Mouse (Mus musculus) heart, embryonic 14.5 days (tissue): ENCODE data around the gene Gdf2. TPM values are rescaled to one million over a fixed set of nuclear protein-coding genes. Genes with fewer than 3 reads are reported as not detected.

Source experiments
- ATAC-seq: fragments of 200-750 bp; cut with Nextera tagmentation; 2 replicates; pipeline ENCODE4 v1.8.0; 2017; ENCODE audit warnings: low read depth, moderate TSS enrichment; ENCODE audit not compliant: insufficient number of reproducible peaks, insufficient read depth, low FRiP score
- H3K27ac ChIP-seq, 2 experiments: fragments of 200-500 bp in 1 of 2; fragments of 300-500 bp in 1 of 2; sonication (generic) in 1 of 2; replicated peaks in 1 of 2; 2 replicates each; pipeline ENCODE4 v1.5.1; 2012 to 2014; ENCODE audit warnings: low read depth in 2 of 2, low read length in 2 of 2, control low read depth in 1 of 2, mild to moderate bottlenecking in 1 of 2, mixed read lengths in 1 of 2; ENCODE audit not compliant: control insufficient read depth in 1 of 2, insufficient read depth in 1 of 2
- H3K27me3 ChIP-seq: fragments of 300-500 bp; sonication (generic); 2 replicates; pipeline ENCODE4 v1.6.1; 2014; ENCODE audit warnings: mild to moderate bottlenecking, low read length, control low read depth; ENCODE audit not compliant: control insufficient read depth, insufficient read depth
- H3K36me3 ChIP-seq: fragments of 300-500 bp; sonication (generic); 2 replicates; pipeline ENCODE4 v1.6.1; 2014; ENCODE audit warnings: mild to moderate bottlenecking, control low read depth, low read length, mixed read lengths; ENCODE audit not compliant: control insufficient read depth, insufficient read depth
- H3K4me1 ChIP-seq, 2 experiments: fragments of 200-500 bp in 1 of 2; fragments of 300-500 bp in 1 of 2; sonication (generic) in 1 of 2; 2 replicates each; pipeline ENCODE4 v1.6.1; 2012 to 2014; ENCODE audit warnings: low read length in 2 of 2, control low read depth in 1 of 2, mixed read lengths in 1 of 2; ENCODE audit not compliant: control insufficient read depth in 2 of 2, insufficient read depth in 2 of 2
- H3K4me2 ChIP-seq: fragments of 300-500 bp; sonication (generic); 2 replicates; pipeline ENCODE4 v1.6.1; 2014; ENCODE audit warnings: mild to moderate bottlenecking, low read length
- H3K4me3 ChIP-seq, 2 experiments: fragments of 200-500 bp in 1 of 2; fragments of 300-500 bp in 1 of 2; sonication (generic) in 1 of 2; 2 replicates each; pipeline ENCODE4 v1.5.1; 2012 to 2014; ENCODE audit warnings: low read length in 2 of 2, mild to moderate bottlenecking in 2 of 2, control low read depth in 1 of 2, low read depth in 1 of 2, moderate library complexity in 1 of 2; ENCODE audit not compliant: control insufficient read depth in 1 of 2, insufficient read depth in 1 of 2
- H3K9ac ChIP-seq: fragments of 300-500 bp; sonication (generic); 2 replicates; pipeline ENCODE4 v1.6.1; 2014; ENCODE audit warnings: mild to moderate bottlenecking, low read length
- H3K9me3 ChIP-seq: fragments of 300-500 bp; sonication (generic); 2 replicates; pipeline ENCODE4 v1.6.1; 2016; ENCODE audit warnings: low read length, control low read depth; ENCODE audit not compliant: control insufficient read depth
- WGBS: fragments of 180-500 bp; shearing (Covaris S2); extraction: QIAGEN DNeasy Blood & Tissue Kit; methylation state at CpG from one replicate; pipeline ENCODE4 v1.1.7; 2014; 5-methylcytosine and 5-hydroxymethylcytosine counted together
- polyA plus RNA-seq: library from polyadenylated mRNA; unstranded; fragments of >200 nt; fragmentation: Nextera tagmentation; extraction: Ambion mirVana; gene quantifications from 2 replicates; pipeline ENCODE4 v1.2.1, GENCODE M21; 2014

The Gdf2 gene
- 0.22 TPM in 1 of 2 replicates, not detected in the other for polyA plus RNA-seq

GRCm38 (mm10) chr14:33940739-33941138 is at the start of gene Gdf2:
TSS of gene Gdf2 (plus strand) at chr14:33941039.
- peaks cover 4% of the 10 kb centered on the region; the same call in 1 of the 2 replicates for H3K27me3 ChIP-seq
- no peak within 1 kb of the TSS for H3K9ac ChIP-seq
- H3K4me1 ChIP-seq = peaks cover 6 to 10% of the 10 kb centered on the region in 2 experiments; a peak in 2 of 4 replicates
- H3K4me3 ChIP-seq = no peak within 1 kb of the TSS
- H3K4me2 ChIP-seq = 0 out of 2 replicates have a peak within 1 kb of the TSS, but pooled peaks have one; percentile 8
- no peaks in the 10 kb centered on the region for H3K9me3 ChIP-seq
- no peak within 1 kb of the TSS for H3K27ac ChIP-seq
- 12% methylated on average over 8 of the region's 8 CpGs for WGBS
- peak; percentile 33; the same call in 1 of the 2 replicates for ATAC-seq
- H3K36me3 ChIP-seq = no peaks in the 10 kb centered on the region

GRCm38 (mm10) chr14:33891507-33891906 is 49.3 kb upstream of the Gdf2 start:
- Histone ChIP-seq H3K4me3 (no peak overlapping the region), H3K9me3 (no peaks in the 10 kb centered on the region), H3K4me2 (no peak overlapping the region), H3K27me3 (no peaks in the 10 kb centered on the region), H3K36me3 (no peaks in the 10 kb centered on the region), H3K9ac (no peak overlapping the region), H3K4me1 (peaks cover 2 to 7% of the 10 kb centered on the region in 2 experiments; a peak in 2 of 4 replicates), H3K27ac (no peak overlapping the region)
- ATAC-seq = no peak
- WGBS = 65% methylated on average over 3 of the region's 3 CpGs

GRCm38 (mm10) chr14:33895777-33896176 is 45.1 kb upstream of the Gdf2 start:
- Histone ChIP-seq H3K4me3 (no peak overlapping the region), H3K9me3 (no peaks in the 10 kb centered on the region), H3K27me3 (no peaks in the 10 kb centered on the region), H3K4me1 (peaks cover 5 to 11% of the 10 kb centered on the region in 2 experiments), H3K4me2 (no peak overlapping the region), H3K9ac (no peak overlapping the region), H3K36me3 (no peaks in the 10 kb centered on the region), H3K27ac (no peak overlapping the region)
- ATAC-seq = no peak
- WGBS = 77% methylated on average over 5 of the region's 5 CpGs

GRCm38 (mm10) chr14:33896628-33897300 is 44.1 kb upstream of the Gdf2 start:
- H3K36me3 ChIP-seq = no peaks in the 10 kb centered on the region
- H3K9me3 ChIP-seq = no peaks in the 10 kb centered on the region
- H3K9ac ChIP-seq = no peak overlapping the region
- no peak for ATAC-seq
- WGBS = 20% methylated on average over 9 of the region's 9 CpGs
- H3K4me3 ChIP-seq = no peak overlapping the region
- H3K4me1 ChIP-seq = peaks cover 5 to 11% of the 10 kb centered on the region in 2 experiments
- H3K27ac ChIP-seq = no peak overlapping the region
- no peaks in the 10 kb centered on the region for H3K27me3 ChIP-seq
- H3K4me2 ChIP-seq = no peak overlapping the region

- no peaks in the 10 kb centered on the region for H3K36me3 ChIP-seq
- H3K27me3 ChIP-seq = peaks cover 5% of the 10 kb centered on the region
- H3K4me3 ChIP-seq = no peak overlapping the region
- no peak for ATAC-seq
- WGBS = 83% methylated on average over 4 of the region's 4 CpGs
- H3K9me3 ChIP-seq = no peaks in the 10 kb centered on the region
- no peak overlapping the region for H3K27ac ChIP-seq
- H3K4me1 ChIP-seq = no peaks in the 10 kb centered on the region
- H3K4me2 ChIP-seq = no peak overlapping the region
- H3K9ac ChIP-seq = no peak overlapping the region
Measured at GRCm38 (mm10) chr14:33902783-33903182, 38.1 kb upstream of the Gdf2 start.

GRCm38 (mm10) chr14:33903199-33903598 is 37.6 kb upstream of the Gdf2 start:
- Histone ChIP-seq H3K27me3 (peaks cover 5% of the 10 kb centered on the region), H3K36me3 (no peaks in the 10 kb centered on the region), H3K4me1 (no peaks in the 10 kb centered on the region; a peak in 1 of 4 replicates), H3K4me2 (no peak overlapping the region), H3K4me3 (no peak overlapping the region), H3K9me3 (no peaks in the 10 kb centered on the region), H3K9ac (no peak overlapping the region), H3K27ac (no peak overlapping the region)
- no peak for ATAC-seq
- 50% methylated on average over 1 of the region's 1 CpGs for WGBS

GRCm38 (mm10) chr14:33904851-33905250 is 36.0 kb upstream of the Gdf2 start:
- H3K9ac ChIP-seq = no peak overlapping the region
- no peak overlapping the region for H3K4me3 ChIP-seq
- no peak for ATAC-seq
- no peaks in the 10 kb centered on the region for H3K9me3 ChIP-seq
- H3K4me1 ChIP-seq = no peaks in the 10 kb centered on the region; a peak in 1 of 4 replicates
- H3K27me3 ChIP-seq = peaks cover 5% of the 10 kb centered on the region
- no peak overlapping the region for H3K4me2 ChIP-seq
- no peaks in the 10 kb centered on the region for H3K36me3 ChIP-seq
- H3K27ac ChIP-seq = no peak overlapping the region

- Histone ChIP-seq H3K27ac (no peak overlapping the region), H3K4me2 (no peak overlapping the region), H3K9me3 (no peaks in the 10 kb centered on the region), H3K36me3 (no peaks in the 10 kb centered on the region), H3K4me1 (no peaks in the 10 kb centered on the region), H3K9ac (no peak overlapping the region), H3K27me3 (0 out of 2 replicates have a peak, but pooled peaks cover 7% of the 10 kb centered on the region), H3K4me3 (no peak overlapping the region)
- WGBS = 24% methylated on average over 3 of the region's 3 CpGs
- ATAC-seq = no peak
Measured at GRCm38 (mm10) chr14:33913727-33914126, 27.1 kb upstream of the Gdf2 start.
